13 mouse cellular contexts compared by ENCODE assay signal in genomic region chr17:29281541-29281940, GRCm38 (mm10). TPM values are rescaled to one million over a fixed set of nuclear protein-coding genes. Genes with fewer than 3 reads are reported as not detected.
"Had no signal": no experiment of that assay in that cellular context is flagged by ENCODE, and none has a peak within 500 bp of the region (broad histone marks: within the 10 kb centered on the region; RNA-seq: fewer than 3 reads in every experiment).

No protein-coding gene starts in this region.

- H3K4me2 ChIP-seq: limb, embryonic 15.5 days; liver, embryonic 12.5 days; lung, embryonic 15.5 days; midbrain, embryonic 11.5 days had no signal

- H3K4me1 ChIP-seq: limb, embryonic 15.5 days; lung, embryonic 15.5 days had no signal

- DNase-seq: kidney, adult 11 months; kidney, adult 9 months; kidney, postnatal 36 days; lung, postnatal 14 days; right cerebral cortex, postnatal 14 days had no signal

- H3K27ac ChIP-seq: kidney, postnatal 0 days; left cerebral cortex, adult 2 months; limb, embryonic 15.5 days; liver, embryonic 12.5 days; lung, embryonic 15.5 days; macrophage had no signal

- ATAC-seq: liver, embryonic 12.5 days had no signal

- H3K27me3 ChIP-seq: limb, embryonic 15.5 days; liver, embryonic 12.5 days; lung, embryonic 15.5 days; megakaryocyte, embryonic 14.5 days had no signal

- H3K4me3 ChIP-seq: left cerebral cortex, adult 2 months; limb, embryonic 15.5 days; liver, embryonic 12.5 days; lung, embryonic 15.5 days had no signal

- H3K9me3 ChIP-seq: limb, embryonic 15.5 days; lung, embryonic 15.5 days had no signal

- H3K9ac ChIP-seq: limb, embryonic 15.5 days; liver, embryonic 12.5 days; lung, embryonic 15.5 days had no signal

RNA-seq across cellular contexts. Expression of gene Cpne5, which starts 43.6 kb away (rescaled TPM):
- polyA plus RNA-seq: macrophage had no signal
